Mouse (Mus musculus) spleen, adult 2 months (tissue): ENCODE measurements around the gene Slc22a3. TPM values are rescaled to one million over a fixed set of nuclear protein-coding genes. Genes with fewer than 3 reads are reported as not detected.
A peak's percentile ranks its signal among the peaks of the same experiment; 100 is the strongest.

ENCODE experiments used
- DNase-seq, 2 experiments: peaks; one replicate each; pipeline versions ENCODE4 v3.0.0 to v3.0.0-alpha.2; 2012 to 2021; ENCODE audit warnings: low spot score in 2 of 2, low read depth in 1 of 2
- H3K27ac ChIP-seq: fragments of 200-500 bp; 2 replicates; pipeline ENCODE4 v1.5.1; 2012; ENCODE audit warnings: low read length, inconsistent platforms; ENCODE audit not compliant: insufficient read depth
- H3K27me3 ChIP-seq: fragments of 200-500 bp; 2 replicates; pipeline ENCODE4 v1.6.1; 2012; ENCODE audit warnings: mild to moderate bottlenecking, moderate library complexity, low read length, inconsistent platforms; ENCODE audit not compliant: control insufficient read depth, insufficient read depth
- H3K36me3 ChIP-seq: fragments of 200-500 bp; 2 replicates; pipeline ENCODE4 v1.6.1; 2012; ENCODE audit warnings: mild to moderate bottlenecking, low read length, inconsistent platforms; ENCODE audit not compliant: control insufficient read depth, insufficient read depth
- H3K4me1 ChIP-seq: fragments of 200-500 bp; 2 replicates; pipeline ENCODE4 v1.6.1; 2011; ENCODE audit warnings: inconsistent platforms; ENCODE audit not compliant: control insufficient read depth, insufficient read depth, insufficient read length
- H3K4me3 ChIP-seq: fragments of 200-500 bp; 2 replicates; pipeline ENCODE4 v1.5.1; 2011; ENCODE audit warnings: mild to moderate bottlenecking, inconsistent platforms; ENCODE audit not compliant: insufficient read depth, insufficient read length; ENCODE audit errors: extremely low read depth
- CTCF ChIP-seq: fragments of 200-500 bp; IDR thresholded peaks from 2 replicates; pipeline ENCODE4 v1.5.1; 2011; ENCODE audit warnings: mild to moderate bottlenecking, inconsistent platforms; ENCODE audit not compliant: insufficient read depth, insufficient read length, insufficient replicate concordance; ENCODE audit errors: extremely low read depth
- POLR2A ChIP-seq: fragments of 200-500 bp; IDR thresholded peaks from 2 replicates; pipeline ENCODE4 v1.6.1; 2011; ENCODE audit warnings: low read depth, low read length, inconsistent platforms
- WGBS: fragments of 180-500 bp; shearing (Covaris S2); methylation state at CpG from one replicate; pipeline ENCODE4 v1.1.7; 2018; 5-methylcytosine and 5-hydroxymethylcytosine counted together
- polyA plus RNA-seq: library from polyadenylated mRNA; depleted of rRNA; stranded (reverse); fragments of >200 nt; gene quantifications from 2 replicates; pipeline ENCODE4 v1.2.3, GENCODE M21; 2012

Slc22a3 gene
- polyA plus RNA-seq, 1 experiment: 2.1 TPM

DNA sequence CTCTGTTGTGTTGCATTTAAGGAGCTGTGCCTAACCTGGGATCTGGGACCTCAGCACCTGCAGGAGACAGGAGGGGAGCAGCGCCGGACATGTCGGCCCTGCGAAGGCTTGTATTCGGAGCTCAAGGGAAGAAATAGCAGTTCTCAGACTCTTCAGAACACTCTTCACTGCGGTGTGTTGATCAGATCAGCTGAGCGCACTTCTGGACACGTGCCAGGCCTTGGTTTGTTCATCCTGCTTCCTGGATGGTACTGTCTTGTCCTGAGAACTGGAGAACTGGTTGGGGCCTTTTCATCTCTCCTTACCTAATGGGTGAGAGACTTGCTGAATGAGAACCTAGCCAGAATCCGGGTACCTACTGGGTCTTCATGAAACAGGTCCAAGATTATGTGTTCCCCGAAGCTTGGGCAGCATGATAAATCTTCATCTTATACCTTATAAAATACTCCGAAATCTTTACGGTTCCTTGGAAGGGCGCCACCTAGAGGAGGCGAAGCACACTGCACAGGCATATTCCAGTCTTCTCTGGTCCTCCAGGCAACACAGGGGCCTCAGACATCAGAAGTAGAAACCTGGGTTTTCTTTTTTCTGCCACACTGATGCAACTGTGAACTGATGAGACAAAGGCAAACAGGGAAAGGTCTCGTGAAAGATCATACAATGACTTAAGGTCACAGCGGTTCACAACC lies 86.5 kb downstream of the Slc22a3 start:
- DNase-seq: no peak
- Histone ChIP-seq H3K4me3 (no peak overlapping the region), H3K27ac (no peak overlapping the region; the same call in 1 of the 2 replicates), H3K27me3 (no peaks in the 10 kb centered on the region), H3K4me1 (no peaks in the 10 kb centered on the region), H3K36me3 (no peaks in the 10 kb centered on the region)
- 79% methylated on average over 16 of the region's 16 CpGs for WGBS
- TF ChIP-seq CTCF (peak; percentile 22; the same call in 1 of the 2 replicates), POLR2A (no peak)

DNA sequence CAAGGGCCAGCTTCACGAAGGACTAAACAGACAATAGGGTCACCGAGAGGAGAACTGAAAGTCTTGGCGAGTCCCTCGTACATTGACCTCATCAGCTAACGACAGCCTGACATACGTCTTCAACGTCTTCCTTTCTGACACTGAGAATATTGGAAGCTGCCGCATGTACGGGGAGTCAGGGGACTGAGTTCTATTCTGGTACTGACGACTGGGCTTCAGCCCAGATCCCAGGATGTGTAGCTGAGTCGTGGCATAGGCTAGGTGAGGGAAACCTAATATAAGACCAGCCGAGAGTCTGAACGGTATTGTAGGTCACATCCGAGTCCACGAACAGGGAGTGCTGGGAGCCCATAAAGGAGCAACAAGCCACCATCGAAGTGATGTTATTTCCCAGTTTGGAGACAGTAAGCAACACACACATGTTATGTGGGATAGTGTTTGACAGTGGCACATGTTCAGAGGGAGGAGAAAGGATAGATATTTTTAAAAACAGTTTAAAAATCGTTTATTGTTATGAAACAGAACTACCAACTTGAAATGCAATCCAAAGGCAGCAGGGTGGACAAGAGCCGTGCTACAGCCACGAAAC lies 87.9 kb downstream of the Slc22a3 start:
- no peaks in the 10 kb centered on the region for H3K36me3 ChIP-seq
- H3K4me3 ChIP-seq: no peak overlapping the region
- H3K4me1 ChIP-seq: no peaks in the 10 kb centered on the region
- WGBS: 79% methylated on average over 19 of the region's 19 CpGs
- H3K27me3 ChIP-seq: no peaks in the 10 kb centered on the region
- H3K27ac ChIP-seq: no peak overlapping the region
- TF ChIP-seq POLR2A: no peak
- no peak for TF ChIP-seq CTCF
- no peak for DNase-seq

- WGBS: 42% methylated on average over 6 of the region's 6 CpGs
- Histone ChIP-seq H3K27ac (no peak overlapping the region), H3K27me3 (no peaks in the 10 kb centered on the region), H3K4me1 (no peaks in the 10 kb centered on the region), H3K36me3 (no peaks in the 10 kb centered on the region), H3K4me3 (no peak overlapping the region)
- peak; percentile 15 to 66 for DNase-seq
- TF ChIP-seq CTCF (peak; percentile 72; the same call in 1 of the 2 replicates), POLR2A (no peak)
Observed at GRCm38 (mm10) chr17:12416250-12416895, 91.1 kb downstream of the Slc22a3 start.

- no peaks in the 10 kb centered on the region for H3K36me3 ChIP-seq
- 78% methylated on average over 5 of the region's 5 CpGs for WGBS
- no peak for TF ChIP-seq CTCF
- no peak for DNase-seq
- no peaks in the 10 kb centered on the region for H3K4me1 ChIP-seq
- H3K27ac ChIP-seq: no peak overlapping the region
- H3K4me3 ChIP-seq: no peak overlapping the region
- no peaks in the 10 kb centered on the region for H3K27me3 ChIP-seq
Observed at GRCm38 (mm10) chr17:12415741-12416140, 91.8 kb downstream of the Slc22a3 start.

GRCm38 (mm10) chr17:12415031-12415735 lies 92.3 kb downstream of the Slc22a3 start:
- no peak overlapping the region for H3K4me3 ChIP-seq
- H3K27ac ChIP-seq: no peak overlapping the region
- TF ChIP-seq POLR2A: no peak
- TF ChIP-seq CTCF: no peak
- 69% methylated on average over 15 of the region's 15 CpGs for WGBS
- H3K27me3 ChIP-seq: no peaks in the 10 kb centered on the region
- H3K36me3 ChIP-seq: no peaks in the 10 kb centered on the region
- H3K4me1 ChIP-seq: no peaks in the 10 kb centered on the region
- DNase-seq: no peak

GRCm38 (mm10) chr17:12412891-12413237 lies 94.6 kb downstream of the Slc22a3 start:
- no peak for DNase-seq
- Histone ChIP-seq H3K4me3 (no peak overlapping the region), H3K27ac (no peak overlapping the region), H3K36me3 (no peaks in the 10 kb centered on the region), H3K27me3 (no peaks in the 10 kb centered on the region), H3K4me1 (no peaks in the 10 kb centered on the region)
- WGBS: 90% methylated on average over 3 of the region's 3 CpGs
- TF ChIP-seq POLR2A (no peak), CTCF (no peak)
